Mouse (Mus musculus) cerebellum, adult 9-11 months (tissue): ENCODE measurements around the gene D130043K22Rik.

Experiments used
- DNase-seq: peaks from one replicate; pipeline ENCODE4 v3.0.0; 2022

D130043K22Rik gene

GRCm38 (mm10) chr13:24844983-24845955 is at the start of gene D130043K22Rik:
Gene D130043K22Rik (plus strand): TSS chr13:24845135.
- peak; percentile 70 for DNase-seq

DNA sequence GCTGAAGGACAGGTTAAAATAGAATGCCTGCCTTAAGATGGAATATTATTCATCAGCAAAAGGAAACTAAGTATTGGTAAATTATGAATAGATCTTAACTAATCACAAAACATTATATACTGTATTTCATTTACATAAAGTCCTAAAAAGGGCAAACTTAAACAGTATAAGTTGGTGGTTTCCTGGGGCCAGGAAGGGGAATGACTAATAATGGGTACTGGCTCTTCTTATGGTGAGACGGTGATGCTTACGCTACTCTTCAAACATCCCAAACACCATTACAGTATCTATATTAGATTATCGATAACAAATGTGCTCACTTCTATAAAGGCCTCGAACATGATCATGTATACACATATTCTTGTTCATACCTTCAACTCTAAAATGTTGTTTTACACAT is 46.2 kb upstream of the D130043K22Rik start:
- DNase-seq = no peak

GRCm38 (mm10) chr13:24799378-24799777 is 45.6 kb upstream of the D130043K22Rik start:
- peak; percentile 37 for DNase-seq

GRCm38 (mm10) chr13:24799925-24800673 is 44.8 kb upstream of the D130043K22Rik start:
- DNase-seq = peak; percentile 74

GRCm38 (mm10) chr13:24800674-24801307 is 44.1 kb upstream of the D130043K22Rik start:
- DNase-seq = peak; percentile 98

- DNase-seq = peak; percentile 70
Measured at GRCm38 (mm10) chr13:24801308-24801921, 43.5 kb upstream of the D130043K22Rik start, which contains the start of gene BC005537. Gene BC005537 (plus strand): TSS chr13:24801657.

DNA sequence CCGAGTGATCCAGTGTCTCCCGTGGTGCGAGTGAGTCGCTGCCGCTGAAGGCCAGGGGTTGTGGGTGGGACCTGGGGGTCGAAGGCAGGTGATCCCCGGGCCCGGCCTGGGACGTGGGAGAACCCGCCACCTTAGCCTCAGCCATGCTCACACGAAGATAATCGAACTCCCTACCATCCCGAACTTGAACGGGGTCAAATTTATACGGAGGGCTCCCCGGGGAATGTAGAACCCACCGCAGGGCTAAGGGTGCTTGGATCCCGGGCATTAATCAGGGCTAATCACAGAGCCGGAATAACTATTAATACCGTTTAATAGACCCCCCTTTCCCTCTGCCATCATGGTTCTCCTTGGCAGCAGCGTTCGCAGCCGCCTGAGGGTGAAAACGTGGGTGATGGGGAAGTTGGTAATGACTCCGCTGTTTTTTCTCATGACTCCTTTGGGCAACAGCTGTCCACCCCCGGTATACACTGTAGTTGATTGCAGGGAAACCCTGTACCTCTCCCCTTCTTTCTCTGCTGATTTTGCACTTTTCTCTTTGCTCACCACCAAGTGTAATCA is 42.7 kb upstream of the D130043K22Rik start:
- peak; percentile 56 for DNase-seq

GRCm38 (mm10) chr13:24803196-24803595 is 41.7 kb upstream of the D130043K22Rik start:
- no peak for DNase-seq

DNA sequence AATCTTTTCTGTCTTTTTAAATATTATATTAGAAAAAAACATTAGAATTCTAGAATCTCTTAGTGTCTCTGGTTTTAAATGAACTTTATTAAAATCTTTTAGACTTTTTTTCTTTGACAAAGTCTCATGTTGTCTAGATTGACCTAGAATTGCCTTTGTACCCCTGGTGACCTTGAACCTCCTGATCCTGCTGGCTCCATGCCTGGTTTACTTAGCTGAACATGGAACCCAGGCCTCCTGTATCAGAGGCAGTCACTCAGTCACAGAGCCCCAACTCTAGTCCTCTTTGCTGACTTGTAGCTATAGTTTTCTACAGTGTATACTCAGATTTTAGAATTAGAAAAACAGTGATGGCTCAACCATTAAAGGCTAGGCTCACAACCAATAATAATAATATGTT is 38.9 kb upstream of the D130043K22Rik start:
- no peak for DNase-seq

GRCm38 (mm10) chr13:24812521-24812920 is 32.4 kb upstream of the D130043K22Rik start:
- peak; percentile 25 for DNase-seq

DNA sequence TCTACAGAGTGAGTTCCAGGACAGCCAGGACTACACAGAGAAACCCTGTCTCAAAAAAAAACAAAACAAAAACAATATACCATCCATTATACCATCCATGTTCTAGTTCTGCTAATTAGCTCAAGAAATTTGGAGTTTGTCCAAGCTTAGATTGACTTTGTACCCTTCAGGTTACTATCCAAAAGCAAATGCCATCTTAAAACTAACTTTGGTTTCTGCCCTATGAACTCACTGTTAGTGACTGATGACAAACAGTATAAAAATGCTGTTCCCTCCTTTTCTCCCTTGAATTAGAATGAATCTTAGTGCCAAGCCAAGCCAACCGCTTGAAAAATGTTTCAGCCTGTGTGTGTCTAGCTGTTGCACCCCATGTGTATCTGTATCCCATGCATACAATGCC is 30.3 kb upstream of the D130043K22Rik start:
- no peak for DNase-seq

- DNase-seq = peak; percentile 23
Measured at GRCm38 (mm10) chr13:24816125-24817092, 28.5 kb upstream of the D130043K22Rik start.

DNA sequence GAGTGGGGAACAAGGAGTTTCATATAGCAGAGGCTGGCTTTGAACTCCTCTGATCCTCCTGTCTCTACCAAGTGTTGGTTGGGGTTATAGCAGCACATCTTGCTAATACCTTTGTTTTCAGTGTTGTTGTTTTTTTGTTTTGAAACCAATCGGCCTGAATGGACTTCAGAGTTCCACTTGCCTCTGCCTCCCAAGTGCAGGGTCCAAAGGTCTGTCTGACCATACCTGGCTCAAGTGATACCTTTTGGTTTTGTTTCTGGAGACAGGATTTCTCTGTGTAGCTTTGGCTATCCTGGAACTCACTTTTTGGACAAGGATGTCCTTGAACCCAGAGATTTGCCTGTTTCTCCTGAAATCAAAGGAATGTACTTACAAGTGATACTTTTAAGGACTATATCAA is 25.0 kb upstream of the D130043K22Rik start:
- DNase-seq = no peak

GRCm38 (mm10) chr13:24822663-24823343 is 22.1 kb upstream of the D130043K22Rik start:
- DNase-seq = no peak

- DNase-seq = no peak
Measured at GRCm38 (mm10) chr13:24824647-24825046, 20.3 kb upstream of the D130043K22Rik start.

GRCm38 (mm10) chr13:24825587-24825986 is 19.3 kb upstream of the D130043K22Rik start:
- DNase-seq = peak; percentile 46

DNA sequence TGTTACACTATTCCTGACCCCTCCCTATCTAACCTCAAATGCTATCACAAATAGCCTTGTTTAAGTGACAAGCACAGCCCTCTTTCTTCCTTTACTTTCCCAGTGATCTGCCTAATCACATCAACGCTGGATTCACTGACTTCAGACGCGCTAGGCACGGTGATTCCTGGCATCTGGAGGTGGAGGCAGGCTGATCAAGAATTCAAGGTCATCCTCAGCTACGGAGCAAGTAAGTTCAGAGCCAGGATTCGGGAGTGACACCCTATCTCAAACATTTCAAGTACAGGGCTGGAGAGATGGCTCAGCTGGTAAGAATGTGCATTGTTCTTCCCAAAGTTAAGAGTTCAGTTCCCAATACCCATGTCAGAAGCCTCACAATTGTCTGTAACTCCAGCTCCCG is 18.8 kb upstream of the D130043K22Rik start:
- no peak for DNase-seq

DNA sequence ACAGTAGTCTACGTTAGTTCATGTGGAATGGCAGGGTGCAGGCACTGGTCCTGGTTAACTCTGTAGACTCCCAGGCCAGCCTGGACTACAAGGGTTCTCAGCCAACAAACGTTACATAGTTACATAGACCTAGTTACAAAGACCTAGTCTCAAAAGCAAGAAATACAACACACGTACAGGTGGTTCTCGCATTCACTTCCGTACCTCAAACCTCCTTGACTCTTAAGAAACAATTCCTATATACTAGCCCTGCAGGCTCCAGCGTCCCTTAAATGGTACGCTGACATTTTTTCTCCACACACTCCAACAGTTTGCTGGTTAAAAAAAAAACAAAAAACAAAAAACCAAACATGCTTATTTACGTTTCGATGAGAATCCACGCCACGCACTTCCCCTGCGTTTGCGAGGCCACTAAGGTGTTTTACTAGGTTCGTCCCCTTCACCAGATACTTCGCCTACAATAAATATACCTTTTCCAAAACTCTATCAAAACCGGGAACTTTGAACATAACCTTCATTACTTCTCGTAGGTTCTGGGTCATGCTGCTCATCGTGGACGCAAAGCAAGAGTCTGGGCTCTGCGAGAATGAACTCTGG is 14.1 kb upstream of the D130043K22Rik start:
- DNase-seq = peak; percentile 24

DNA sequence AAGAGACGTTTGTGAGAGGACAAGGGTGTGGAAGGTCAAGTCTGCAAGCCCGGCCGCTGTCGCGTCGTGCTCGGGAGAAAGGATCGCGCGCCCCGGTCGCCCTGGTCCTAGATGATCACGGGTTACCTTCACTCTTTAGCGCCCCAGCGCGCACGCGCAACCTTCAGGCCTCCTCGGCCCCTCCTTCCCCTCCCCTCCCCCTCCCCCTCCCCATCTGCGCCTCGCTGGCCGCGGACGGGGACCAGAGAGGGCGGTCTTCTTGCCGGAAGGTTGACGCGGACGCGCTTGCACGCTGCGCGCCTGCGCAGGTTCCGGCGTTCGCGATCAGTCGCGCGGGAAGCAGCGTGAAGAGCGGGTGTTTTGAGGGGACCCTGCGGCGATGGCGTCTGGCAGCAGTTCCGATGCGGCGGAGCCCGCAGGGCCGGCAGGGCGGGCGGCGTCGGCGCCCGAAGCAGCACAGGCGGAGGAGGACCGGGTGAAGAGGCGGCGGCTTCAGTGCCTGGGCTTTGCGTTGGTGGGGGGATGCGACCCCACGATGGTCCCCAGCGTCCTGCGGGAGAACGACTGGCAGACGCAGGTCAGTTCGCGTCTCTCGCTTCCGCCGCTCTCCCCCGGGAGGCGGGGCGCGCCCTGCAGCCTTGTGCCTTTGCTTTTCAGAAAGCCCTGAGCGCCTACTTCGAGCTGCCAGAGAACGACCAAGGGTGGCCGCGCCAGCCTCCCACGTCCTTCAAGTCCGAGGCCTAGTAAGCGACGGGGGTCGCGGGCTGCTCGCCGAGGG is 13.4 kb upstream of the D130043K22Rik start, which contains the start of the genes Acot13 and Tdp2:
Acot13 (minus strand) TSS at position 188 of the 778 bp plus-strand sequence.
Tdp2 (plus strand) TSS at position 327 of the 778 bp plus-strand sequence.
- DNase-seq = peak; percentile 97
